Comparison of ENCODE assay signal across 16 mouse cellular contexts in the genomic region with DNA sequence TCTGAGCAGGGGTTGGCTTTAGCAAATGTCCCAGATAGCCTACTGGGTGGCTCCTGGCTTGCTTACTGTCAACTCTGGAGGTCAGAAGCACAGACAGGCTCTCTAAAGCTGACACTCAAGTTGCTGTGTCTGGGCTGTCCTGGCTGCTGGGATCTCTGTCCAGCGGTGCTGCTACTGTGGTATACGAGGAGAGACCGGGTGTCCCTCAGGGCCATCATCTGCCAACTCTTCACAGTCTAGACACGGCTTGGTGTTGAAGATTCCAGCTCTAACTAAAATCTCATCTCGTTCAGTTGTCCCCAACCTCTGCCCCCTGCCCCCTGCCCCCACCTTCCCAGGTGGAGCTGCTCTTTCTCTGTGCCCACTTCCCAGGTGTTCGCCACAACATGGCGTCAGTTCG.
"Had no signal": no experiment of that assay in that cellular context is flagged by ENCODE, and none has a peak within 500 bp of the region (broad histone marks: within the 10 kb centered on the region; RNA-seq: fewer than 3 reads in every experiment).

No protein-coding gene starts in this region.

- H3K4me3 ChIP-seq: neural tube, embryonic 13.5 days; neural tube, embryonic 15.5 days; stomach, embryonic 15.5 days had no signal

- DNase-seq: retina, postnatal 1 day; right cerebral cortex, adult 18-20 months; right cerebral cortex, postnatal 14 days; right cerebral cortex, postnatal 25 days; right cerebral cortex, postnatal 4 days; spleen, adult 18-20 months; thymus, adult 18-20 months; thymus, adult 2 months; thymus, postnatal 14 days; thymus, postnatal 25 days; thymus, postnatal 36 days; thymus, postnatal 4 days had no signal

- H3K9me3 ChIP-seq: neural tube, embryonic 13.5 days; neural tube, embryonic 15.5 days; stomach, embryonic 15.5 days had no signal

- H3K4me1 ChIP-seq: neural tube, embryonic 13.5 days; neural tube, embryonic 15.5 days had no signal

- H3K36me3 ChIP-seq: neural tube, embryonic 13.5 days; neural tube, embryonic 15.5 days; stomach, embryonic 15.5 days had no signal

- H3K27me3 ChIP-seq: neural tube, embryonic 13.5 days; neural tube, embryonic 15.5 days; stomach, embryonic 15.5 days had no signal

- H3K27ac ChIP-seq: neural tube, embryonic 13.5 days; neural tube, embryonic 15.5 days; stomach, embryonic 15.5 days; stomach, postnatal 0 days had no signal
